Mouse (Mus musculus) fibroblast of lung, adult 2 months (primary cell): Measurements from ENCODE around the gene Rbm7.
"Not testable (repeated sequence)": the region's sequence is repeated elsewhere in the genome, so short reads cannot be mapped to it uniquely, and the experiment has no call there.

Experiments
- DNase-seq: peaks from one replicate; pipeline ENCODE4 v3.0.0-alpha.2; 2011; ENCODE audit warnings: low read depth

The Rbm7 gene

GRCm38 (mm10) chr9:48480411-48481213 lies 14.5 kb downstream of the Rbm7 start, which contains the start of gene Rexo2:
Gene Rexo2, minus strand, starts transcription at chr9:48480623.
- peak; percentile 81 for DNase-seq

- DNase-seq, result no peak
These were observed 15.2 kb downstream of the Rbm7 start for GRCm38 (mm10) chr9:48479838-48480410.

- DNase-seq, result no peak
These were observed 16.3 kb downstream of the Rbm7 start for GRCm38 (mm10) chr9:48478808-48479207.

GRCm38 (mm10) chr9:48476236-48477165 lies 18.6 kb downstream of the Rbm7 start:
- DNase-seq, result no peak

- DNase-seq, result no peak
These were observed 20.7 kb downstream of the Rbm7 start for GRCm38 (mm10) chr9:48474367-48474766.

GRCm38 (mm10) chr9:48473131-48473530 lies 22.0 kb downstream of the Rbm7 start:
- no peak for DNase-seq

- DNase-seq, result no peak
These were observed 22.6 kb downstream of the Rbm7 start for GRCm38 (mm10) chr9:48472441-48473025.

- not testable (repeated sequence) for DNase-seq
These were observed 27.6 kb downstream of the Rbm7 start for GRCm38 (mm10) chr9:48467471-48467870.

- DNase-seq, result no peak
These were observed 28.3 kb downstream of the Rbm7 start for GRCm38 (mm10) chr9:48466804-48467203.

GRCm38 (mm10) chr9:48465671-48466070 lies 29.4 kb downstream of the Rbm7 start:
- no peak for DNase-seq

GRCm38 (mm10) chr9:48461545-48461944 lies 33.6 kb downstream of the Rbm7 start:
- no peak for DNase-seq

GRCm38 (mm10) chr9:48460720-48461119 lies 34.4 kb downstream of the Rbm7 start:
- DNase-seq, result no peak

GRCm38 (mm10) chr9:48459391-48459790 lies 35.7 kb downstream of the Rbm7 start:
- no peak for DNase-seq

- DNase-seq, result no peak
These were observed 36.2 kb downstream of the Rbm7 start for GRCm38 (mm10) chr9:48458879-48459278.

- no peak for DNase-seq
These were observed 39.1 kb downstream of the Rbm7 start for GRCm38 (mm10) chr9:48455961-48456360.

- DNase-seq, result no peak
These were observed 45.0 kb downstream of the Rbm7 start for GRCm38 (mm10) chr9:48450066-48450465.

GRCm38 (mm10) chr9:48447783-48448209 lies 47.3 kb downstream of the Rbm7 start:
- DNase-seq, result no peak

GRCm38 (mm10) chr9:48444821-48445220 lies 50.3 kb downstream of the Rbm7 start:
- no peak for DNase-seq

GRCm38 (mm10) chr9:48443873-48444272 lies 51.2 kb downstream of the Rbm7 start:
- no peak for DNase-seq
